Mouse (Mus musculus) lung, postnatal 10 days (tissue): ENCODE data around the gene Gm2174.

ENCODE experiments used
- DNase-seq: peaks from one replicate; pipeline ENCODE4 v3.0.0; 2021

Gene Gm2174

DNA sequence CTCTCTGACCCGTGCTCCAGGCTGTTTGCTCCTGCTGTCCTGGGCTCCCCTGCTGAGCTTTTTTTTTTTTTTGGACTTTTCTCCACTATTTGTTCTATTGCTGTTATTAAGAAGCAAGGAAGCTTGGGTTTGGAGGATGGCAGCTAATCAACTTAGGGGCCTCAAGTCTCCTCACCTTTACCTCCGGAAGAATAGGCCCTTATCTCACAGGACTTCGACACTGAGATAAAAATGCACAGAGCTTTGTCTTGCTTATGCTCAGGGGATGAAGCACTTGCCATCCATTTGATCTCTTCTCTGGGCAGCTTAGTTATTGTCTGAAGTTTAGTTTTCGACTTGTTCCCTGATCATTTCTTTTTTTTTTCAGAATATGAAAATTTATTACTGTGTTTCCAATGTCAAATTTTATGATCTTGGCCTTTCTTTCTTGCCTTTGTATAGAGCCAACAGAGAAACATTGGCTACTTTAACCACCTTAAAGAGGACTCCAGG is at the start of gene Gm2174:
Gene Gm2174 (plus strand): TSS at position 442 of the 492 bp plus-strand sequence.
- DNase-seq: no peak

DNA sequence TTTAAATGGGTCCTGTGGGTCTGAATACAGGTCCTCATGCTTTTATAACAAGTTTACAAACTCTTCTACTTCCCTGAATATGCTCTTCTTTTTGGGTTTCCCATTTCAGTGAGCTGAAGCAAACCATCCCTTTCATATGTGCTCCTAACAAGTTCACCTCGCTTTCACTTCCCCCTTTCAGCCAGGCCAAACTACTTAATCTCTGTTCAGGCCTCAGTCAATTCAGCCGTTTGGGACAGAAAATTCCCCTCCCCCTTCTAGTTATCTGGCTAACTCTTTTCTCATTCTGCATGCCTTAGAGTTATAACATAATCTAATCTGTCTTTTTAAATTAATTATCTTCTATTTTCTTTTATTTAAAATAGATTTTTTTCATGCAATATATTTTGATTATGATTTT is 43.1 kb upstream of the Gm2174 start:
- no peak for DNase-seq

DNA sequence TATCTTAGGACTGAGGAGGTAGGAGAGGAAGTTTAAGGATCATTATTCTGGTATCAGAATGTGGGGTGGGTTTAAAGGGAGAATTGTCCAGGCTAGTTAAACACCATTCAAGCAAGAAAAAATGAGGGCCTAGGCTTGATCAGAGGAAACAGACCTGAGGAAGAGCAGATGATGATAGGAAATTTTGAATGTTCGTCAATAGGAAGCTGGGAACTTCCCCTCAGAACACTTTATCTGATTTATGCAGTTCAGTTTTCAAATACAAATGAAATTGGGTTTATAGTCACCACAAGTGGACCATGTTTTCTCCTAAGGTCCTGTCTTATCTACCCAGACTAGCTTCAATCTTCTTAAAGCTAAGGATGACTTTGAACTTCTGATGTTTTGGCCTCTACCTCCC is 42.3 kb upstream of the Gm2174 start:
- no peak for DNase-seq

DNA sequence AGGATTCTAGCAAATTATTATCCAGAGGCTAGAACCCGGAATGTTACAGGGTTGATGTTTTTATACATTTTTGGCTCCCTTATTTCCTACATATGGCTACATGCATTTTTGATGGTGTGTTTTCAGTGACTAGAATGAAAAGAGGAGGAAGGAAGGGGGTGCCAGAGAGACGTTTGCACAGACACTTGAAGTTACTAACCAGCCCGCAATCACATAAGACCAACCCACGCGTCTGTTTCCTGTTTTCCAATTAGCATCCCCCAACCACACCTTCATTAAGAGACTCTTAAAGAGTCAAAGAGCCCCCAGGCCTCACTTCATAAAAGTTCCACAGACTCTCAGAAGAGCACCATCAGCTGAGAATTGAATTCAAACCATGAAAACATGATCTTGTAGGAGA is 41.6 kb upstream of the Gm2174 start:
- no peak for DNase-seq

- no peak for DNase-seq
These were observed 31.5 kb upstream of the Gm2174 start for GRCm38 (mm10) chrX:56416277-56416676.

DNA sequence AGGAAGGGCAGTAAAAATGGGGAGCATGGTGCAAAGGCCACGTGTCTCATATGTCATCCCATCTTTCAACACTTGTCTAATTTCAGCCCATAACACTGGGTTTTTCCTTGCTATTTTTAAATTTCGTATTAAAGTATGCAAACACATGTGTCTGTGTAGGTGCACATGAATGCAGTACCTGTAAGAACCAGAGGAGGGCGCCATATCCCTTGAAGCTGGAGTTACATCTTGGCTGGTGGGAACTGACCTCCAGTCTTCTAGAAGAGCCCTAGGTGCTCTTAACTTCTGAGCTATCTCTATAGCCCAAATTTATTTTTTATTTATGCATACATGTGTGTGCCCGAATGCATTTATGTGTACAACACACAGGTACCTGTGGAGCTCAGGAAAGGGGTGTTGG is 30.2 kb upstream of the Gm2174 start:
- DNase-seq: no peak

GRCm38 (mm10) chrX:56430601-56431000 is 17.2 kb upstream of the Gm2174 start:
- DNase-seq: no peak

DNA sequence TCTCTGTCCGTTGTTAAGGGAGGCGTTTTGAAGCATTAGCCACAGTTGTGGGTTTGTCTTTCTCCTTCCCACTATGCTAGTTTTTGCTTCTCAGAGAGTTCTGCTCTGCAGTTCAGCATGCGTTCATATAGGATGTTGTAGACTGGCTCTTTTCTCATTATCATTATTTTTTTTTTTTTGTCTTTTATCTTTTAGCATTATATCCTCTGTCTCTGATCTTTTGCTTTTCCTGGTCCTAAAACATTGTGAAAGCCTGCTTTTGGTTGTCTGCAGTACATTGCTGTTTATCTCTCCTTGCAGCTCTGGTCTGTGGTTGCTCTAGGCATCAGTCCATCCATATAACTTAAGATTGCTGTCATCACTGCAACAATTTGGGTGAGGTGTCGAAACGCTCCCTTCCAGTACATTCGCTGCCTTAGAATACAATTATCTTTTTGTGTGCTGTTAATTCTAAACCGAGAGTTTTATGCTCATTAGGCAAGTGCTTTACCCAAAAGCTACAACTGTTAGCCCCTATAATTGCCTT is 11.9 kb upstream of the Gm2174 start:
- DNase-seq: no peak

DNA sequence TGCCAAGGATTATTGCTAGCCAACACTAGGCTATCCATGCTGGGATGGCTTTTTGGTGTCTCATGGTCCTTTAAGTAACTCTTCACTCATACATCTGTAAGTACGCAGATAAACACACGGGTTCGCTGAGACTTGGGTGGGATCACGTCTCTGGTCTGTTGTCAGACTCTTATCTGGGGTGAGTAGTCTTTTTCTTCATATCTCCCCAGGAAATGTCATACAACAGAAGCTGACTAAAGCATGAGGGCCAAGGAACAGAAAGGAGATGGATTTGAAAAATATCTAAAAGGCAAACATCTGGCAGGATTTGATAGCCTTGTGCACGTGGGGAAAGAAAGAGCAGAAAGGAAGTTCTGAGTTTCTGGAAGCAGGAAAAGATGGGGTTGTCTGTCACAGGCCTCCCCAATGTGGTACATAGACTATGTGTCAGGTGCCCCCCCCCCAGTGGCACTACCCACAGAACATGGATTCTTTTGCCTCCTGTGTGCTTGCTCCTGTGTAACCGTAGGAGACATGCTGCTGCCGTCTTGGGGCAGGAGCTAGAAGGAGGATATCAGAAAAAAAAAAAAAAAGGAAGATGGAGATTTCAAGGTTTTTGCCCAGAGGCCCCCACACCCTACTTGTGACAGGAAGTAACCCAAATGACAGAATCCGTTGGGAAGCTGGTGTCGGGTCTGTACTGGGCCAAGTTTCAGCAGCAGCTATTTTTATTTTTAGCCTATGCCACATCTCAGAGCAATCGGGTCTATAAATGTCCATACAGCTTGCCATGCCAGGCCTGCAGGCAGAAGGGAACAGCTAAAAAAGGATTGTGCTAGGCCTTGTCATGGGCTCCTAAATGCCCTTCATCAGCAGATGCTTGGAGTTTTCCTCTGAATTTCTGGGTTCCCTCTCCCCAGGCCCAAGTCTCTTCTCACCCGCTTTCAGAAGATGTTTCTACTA is 1.0 kb upstream of the Gm2174 start:
- DNase-seq: no peak

- peak; percentile 80 for DNase-seq
These were observed 7.1 kb downstream of the Gm2174 start, which contains the start of gene Ints6l for GRCm38 (mm10) chrX:56454671-56455371. Gene Ints6l, plus strand, starts transcription at chrX:56454857.

DNA sequence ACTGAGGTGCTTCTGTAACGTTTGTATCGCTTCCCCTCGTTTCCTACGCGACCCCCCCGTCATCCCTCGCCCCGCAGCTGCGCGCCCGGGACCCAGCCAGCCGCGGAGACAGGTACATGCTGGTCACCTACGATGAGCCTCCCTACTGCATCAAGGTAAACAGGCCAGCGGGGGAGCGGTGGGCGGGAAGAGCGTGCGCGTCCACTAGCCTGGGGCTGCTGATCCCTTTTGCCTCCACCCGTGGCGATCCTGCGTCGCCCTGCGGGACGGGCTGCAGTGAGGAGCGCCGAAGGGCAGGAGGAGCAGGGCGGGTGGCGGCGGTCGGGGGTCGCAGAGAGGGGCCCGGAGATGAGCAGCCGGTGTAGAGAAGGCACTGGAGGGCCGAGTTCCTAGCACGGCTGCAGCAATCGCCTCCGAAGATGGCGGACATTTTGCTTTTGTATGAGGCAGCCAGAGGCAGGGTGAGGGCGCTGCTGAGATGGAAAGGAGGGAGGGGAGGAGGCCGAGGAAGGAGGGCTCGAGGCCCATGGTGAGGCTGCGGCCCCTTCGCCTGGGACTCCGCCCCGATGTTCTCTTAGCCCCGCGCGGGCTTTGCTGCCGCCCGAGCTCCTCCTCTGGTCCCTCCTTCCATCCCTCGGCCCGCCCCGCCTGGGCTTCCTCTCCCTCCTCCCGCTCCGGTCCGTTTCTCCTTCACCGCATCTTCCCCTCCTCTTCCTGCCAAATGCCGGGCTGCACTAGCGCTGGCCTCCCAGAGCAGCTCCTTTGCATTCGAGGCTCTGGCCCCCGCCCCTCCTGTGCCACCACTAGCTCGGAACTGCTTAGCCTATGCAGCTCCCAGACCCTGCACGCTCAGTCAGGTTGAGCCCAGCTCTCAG is 7.8 kb downstream of the Gm2174 start:
- DNase-seq: peak; percentile 95

GRCm38 (mm10) chrX:56456379-56456778 is 8.6 kb downstream of the Gm2174 start:
- no peak for DNase-seq

DNA sequence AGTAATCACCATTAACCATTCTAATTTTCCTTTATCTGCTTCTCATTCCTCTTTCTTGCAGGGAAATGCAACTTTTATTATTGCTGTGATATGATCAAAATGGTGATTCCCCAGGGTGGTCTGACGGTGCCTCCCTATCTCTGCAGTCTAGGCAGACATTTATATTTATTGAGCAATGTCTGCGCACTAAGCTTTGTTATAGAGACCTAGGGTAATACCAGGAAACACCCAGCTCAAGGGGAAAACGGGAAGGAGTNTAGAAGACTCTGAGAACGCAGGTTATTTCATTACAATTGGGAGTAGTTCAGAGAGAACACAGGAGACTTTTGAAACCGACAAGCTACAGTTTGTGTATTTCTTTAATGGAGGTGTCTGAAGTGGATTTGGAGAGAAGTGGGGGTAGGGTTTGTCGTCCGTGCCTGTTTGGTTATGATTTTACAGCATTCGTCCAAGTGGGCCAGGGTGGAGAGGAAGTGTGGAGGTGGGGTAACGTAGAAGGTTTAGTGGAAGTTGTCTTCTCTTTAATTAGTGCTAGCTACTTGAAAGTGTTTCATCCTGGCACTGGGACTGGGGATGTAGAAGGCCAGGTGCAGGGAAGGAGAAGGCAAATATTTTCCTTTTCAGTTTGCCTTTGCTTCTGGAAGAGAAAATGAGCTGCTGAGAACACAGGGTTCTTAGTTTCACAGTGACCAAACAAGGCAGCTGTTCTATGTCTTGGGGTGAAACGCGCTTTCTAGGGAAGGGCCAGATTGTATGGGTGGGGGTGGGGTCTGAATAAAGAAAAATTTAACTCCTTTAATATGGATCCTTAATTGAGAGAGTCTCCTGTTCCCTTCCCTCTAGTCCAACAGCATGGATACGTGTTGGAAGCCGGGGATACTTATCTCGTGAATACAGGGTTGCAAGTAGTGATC is 14.5 kb downstream of the Gm2174 start:
- DNase-seq: peak; percentile 27

GRCm38 (mm10) chrX:56464906-56465305 is 17.1 kb downstream of the Gm2174 start:
- no peak for DNase-seq

GRCm38 (mm10) chrX:56467688-56468087 is 19.9 kb downstream of the Gm2174 start:
- DNase-seq: peak; percentile 21

DNA sequence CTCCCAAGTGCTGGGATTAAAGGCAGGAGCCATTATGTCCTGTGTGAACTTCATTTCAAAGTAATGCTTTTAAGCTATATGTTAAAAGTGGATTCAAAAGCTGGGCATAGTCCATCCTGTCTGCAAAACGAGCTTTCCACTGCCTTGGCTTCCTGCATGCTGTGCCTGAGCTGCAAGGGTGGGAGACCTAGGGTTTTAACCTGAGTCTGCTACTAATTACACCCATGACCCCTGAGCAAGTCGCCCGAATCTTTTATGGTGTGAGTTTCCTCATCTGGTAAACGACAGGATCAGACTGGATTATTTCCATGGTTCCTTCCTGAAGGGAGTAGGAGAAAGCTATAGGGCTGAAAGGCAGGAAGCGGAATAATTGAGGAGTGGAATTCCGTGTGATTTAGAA is 20.7 kb downstream of the Gm2174 start:
- DNase-seq: no peak

DNA sequence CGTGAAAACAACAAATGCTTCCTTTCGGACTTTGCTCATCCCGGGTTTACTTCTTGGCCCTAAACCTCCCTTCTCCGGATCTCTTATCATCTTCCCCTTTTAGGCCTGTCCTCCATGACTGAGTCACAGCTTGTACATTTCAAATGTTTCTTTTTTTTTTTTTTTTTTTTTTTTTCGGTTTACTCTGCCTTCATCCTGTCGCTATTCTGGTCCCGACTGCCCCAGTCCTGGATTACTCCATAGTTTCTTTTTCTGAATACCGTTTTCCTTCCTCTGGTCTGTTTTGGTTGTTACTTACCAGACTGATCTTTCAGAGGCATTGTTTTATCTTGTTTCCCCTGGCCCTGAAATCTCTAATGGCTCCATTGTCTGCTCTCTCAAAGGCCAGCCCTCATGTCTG is 26.3 kb downstream of the Gm2174 start:
- DNase-seq: peak; percentile 7

- DNase-seq: peak; percentile 18
These were observed 29.8 kb downstream of the Gm2174 start for GRCm38 (mm10) chrX:56477553-56477952.

DNA sequence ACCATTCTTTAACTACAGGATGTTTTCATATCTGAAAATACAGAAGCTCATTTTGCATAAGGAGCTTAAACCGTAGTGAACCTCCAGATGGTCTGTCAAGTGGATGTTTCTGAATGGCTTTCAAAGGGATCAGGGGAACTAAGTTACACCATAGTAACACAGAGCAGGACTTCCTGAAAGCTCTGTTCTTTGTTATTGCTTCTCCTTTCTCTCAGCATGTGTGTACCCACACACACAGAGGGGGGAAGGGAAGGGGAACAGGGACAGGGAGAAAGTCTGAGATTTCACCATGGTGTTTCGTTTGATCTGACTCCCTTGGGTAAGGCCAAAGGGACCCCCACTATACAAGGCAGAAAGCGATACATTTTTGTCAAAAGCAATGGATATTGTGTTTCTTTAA is 34.1 kb downstream of the Gm2174 start:
- peak; percentile 4 for DNase-seq

- DNase-seq: peak; percentile 82
These were observed 42.0 kb downstream of the Gm2174 start for GRCm38 (mm10) chrX:56489758-56490157.

DNA sequence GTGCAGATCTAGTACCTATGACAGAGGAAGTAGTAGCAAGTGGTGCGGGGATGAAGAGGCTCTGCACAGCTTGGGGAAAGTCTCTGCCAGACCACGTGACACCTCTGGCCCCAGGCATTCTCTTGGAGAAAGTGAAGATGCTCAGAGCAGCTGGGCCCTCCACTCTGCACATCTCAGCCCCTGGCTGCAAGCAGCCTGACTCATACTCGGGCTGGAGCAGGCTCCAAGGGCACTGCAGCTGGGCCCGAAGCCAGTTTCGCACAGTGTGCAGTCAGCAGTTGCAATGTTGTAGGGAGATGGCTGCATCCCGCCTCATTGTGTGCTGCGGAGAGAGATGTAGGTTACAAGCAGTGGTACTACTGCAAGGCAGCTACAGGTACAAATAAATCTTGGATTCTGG is 49.5 kb downstream of the Gm2174 start:
- no peak for DNase-seq
